Mouse (Mus musculus) small intestine, adult 2 months (tissue): ENCODE data around the gene Lrrc74a. TPM values are rescaled to one million over a fixed set of nuclear protein-coding genes. Genes with fewer than 3 reads are reported as not detected.

Experiments used
- H3K27ac ChIP-seq: fragments of 200-500 bp; 2 replicates; pipeline ENCODE4 v1.5.1; 2012; ENCODE audit warnings: low read depth, low read length, control low read depth, inconsistent platforms; ENCODE audit not compliant: insufficient read depth
- H3K27me3 ChIP-seq: fragments of 200-500 bp; 2 replicates; pipeline ENCODE4 v1.6.1; 2012; ENCODE audit warnings: mild to moderate bottlenecking, moderate library complexity, low read length, inconsistent platforms; ENCODE audit not compliant: control insufficient read depth, insufficient read depth
- H3K36me3 ChIP-seq: fragments of 200-500 bp; 2 replicates; pipeline ENCODE4 v1.6.1; 2012; ENCODE audit warnings: mild to moderate bottlenecking, low read length, control low read depth, inconsistent platforms; ENCODE audit not compliant: control insufficient read depth, insufficient read depth
- H3K4me1 ChIP-seq: fragments of 200-500 bp; 2 replicates; pipeline ENCODE4 v1.6.1; 2012; ENCODE audit warnings: low read length, inconsistent platforms, mixed read lengths; ENCODE audit not compliant: control insufficient read depth, insufficient read depth, insufficient read length
- H3K4me3 ChIP-seq: fragments of 200-500 bp; 2 replicates; pipeline ENCODE4 v1.5.1; 2012; ENCODE audit warnings: low read depth, mild to moderate bottlenecking, control low read depth, inconsistent platforms, low read length, moderate library complexity
- CTCF ChIP-seq: fragments of 200-500 bp; IDR thresholded peaks from 2 replicates; pipeline ENCODE4 v1.5.1; 2012; ENCODE audit warnings: low read depth, mild to moderate bottlenecking, control low read depth, inconsistent platforms, low read length, moderate library complexity, mixed read lengths; ENCODE audit not compliant: insufficient replicate concordance, insufficient read length; ENCODE audit errors: extremely low read depth
- POLR2A ChIP-seq: fragments of 200-500 bp; IDR thresholded peaks from 2 replicates; pipeline ENCODE4 v1.6.1; 2012; ENCODE audit warnings: low read depth, mild to moderate bottlenecking, control low read depth, inconsistent platforms, low read length, moderate library complexity
- WGBS: fragments of 180-500 bp; shearing (Covaris S2); methylation state at CpG from one replicate; pipeline ENCODE4 v1.1.7; 2018; 5-methylcytosine and 5-hydroxymethylcytosine counted together
- polyA plus RNA-seq: library from polyadenylated mRNA; depleted of rRNA; stranded (reverse); fragments of >200 nt; gene quantifications from 2 replicates; pipeline ENCODE4 v1.2.3, GENCODE M21; 2012; rRNA removed

Gene Lrrc74a
- not detected in 2 replicates for polyA plus RNA-seq

- no peaks in the 10 kb centered on the region for H3K4me1 ChIP-seq
- no peak within 1 kb of the TSS for H3K27ac ChIP-seq
- no peak for TF ChIP-seq CTCF
- 79% methylated on average over 8 of the region's 8 CpGs for whole genome bisulfite sequencing
- no peak within 1 kb of the TSS for H3K4me3 ChIP-seq
- no peaks in the 10 kb centered on the region for H3K36me3 ChIP-seq
- no peaks in the 10 kb centered on the region for H3K27me3 ChIP-seq
Observed at GRCm38 (mm10) chr12:86734319-86734810, at the start of gene Lrrc74a. Lrrc74a (plus strand) TSS chr12:86734369.

GRCm38 (mm10) chr12:86685275-86685674 is 48.9 kb upstream of the Lrrc74a start:
- Histone ChIP-seq H3K27ac (no peak overlapping the region), H3K27me3 (no peaks in the 10 kb centered on the region), H3K4me3 (no peak overlapping the region), H3K36me3 (no peaks in the 10 kb centered on the region), H3K4me1 (no peaks in the 10 kb centered on the region)
- 73% methylated on average over 9 of the region's 9 CpGs for WGBS
- no peak for TF ChIP-seq CTCF
- no peak for TF ChIP-seq POLR2A

GRCm38 (mm10) chr12:86686551-86687330 is 47.4 kb upstream of the Lrrc74a start:
- Histone ChIP-seq H3K4me1 (no peaks in the 10 kb centered on the region), H3K27ac (no peak overlapping the region), H3K36me3 (no peaks in the 10 kb centered on the region), H3K27me3 (no peaks in the 10 kb centered on the region), H3K4me3 (no peak overlapping the region)
- no peak for TF ChIP-seq POLR2A
- TF ChIP-seq CTCF = no peak
- WGBS = 53% methylated on average over 13 of the region's 13 CpGs

- H3K27me3 ChIP-seq = no peaks in the 10 kb centered on the region
- no peaks in the 10 kb centered on the region for H3K4me1 ChIP-seq
- H3K4me3 ChIP-seq = no peak overlapping the region
- H3K36me3 ChIP-seq = no peaks in the 10 kb centered on the region
- TF ChIP-seq POLR2A (no peak), CTCF (no peak)
- 73% methylated on average over 4 of the region's 4 CpGs for WGBS
- H3K27ac ChIP-seq = no peak overlapping the region; the same call in 1 of the 2 replicates
Observed at GRCm38 (mm10) chr12:86687445-86687955, 46.7 kb upstream of the Lrrc74a start.

- no peak overlapping the region; the same call in 1 of the 2 replicates for H3K27ac ChIP-seq
- no peaks in the 10 kb centered on the region for H3K27me3 ChIP-seq
- H3K36me3 ChIP-seq = no peaks in the 10 kb centered on the region
- H3K4me1 ChIP-seq = peaks cover 5% of the 10 kb centered on the region; the same call in 1 of the 2 replicates
- no peak overlapping the region for H3K4me3 ChIP-seq
- TF ChIP-seq POLR2A = no peak
- TF ChIP-seq CTCF = no peak
- WGBS = 77% methylated on average over 4 of the region's 4 CpGs
Observed at GRCm38 (mm10) chr12:86687971-86688573, 46.1 kb upstream of the Lrrc74a start.

- H3K4me1 ChIP-seq = peaks cover 5% of the 10 kb centered on the region; the same call in 1 of the 2 replicates
- no peak overlapping the region for H3K4me3 ChIP-seq
- no peaks in the 10 kb centered on the region for H3K27me3 ChIP-seq
- H3K27ac ChIP-seq = no peak overlapping the region
- H3K36me3 ChIP-seq = no peaks in the 10 kb centered on the region
- 96% methylated on average over 27 of the region's 27 CpGs for WGBS
- no peak for TF ChIP-seq CTCF
- no peak for TF ChIP-seq POLR2A
Observed at GRCm38 (mm10) chr12:86688917-86689316, 45.3 kb upstream of the Lrrc74a start.
